Mouse (Mus musculus): ENCODE data around the gene 2510039O18Rik.

2510039O18Rik gene

GRCm38 (mm10) chr4:147940576-147941044 is at the start of gene 2510039O18Rik:
Gene 2510039O18Rik, plus strand, starts transcription at chr4:147940895.
- DNase-seq (ENCODE audit: low spot score): peak; percentile 84

DNA sequence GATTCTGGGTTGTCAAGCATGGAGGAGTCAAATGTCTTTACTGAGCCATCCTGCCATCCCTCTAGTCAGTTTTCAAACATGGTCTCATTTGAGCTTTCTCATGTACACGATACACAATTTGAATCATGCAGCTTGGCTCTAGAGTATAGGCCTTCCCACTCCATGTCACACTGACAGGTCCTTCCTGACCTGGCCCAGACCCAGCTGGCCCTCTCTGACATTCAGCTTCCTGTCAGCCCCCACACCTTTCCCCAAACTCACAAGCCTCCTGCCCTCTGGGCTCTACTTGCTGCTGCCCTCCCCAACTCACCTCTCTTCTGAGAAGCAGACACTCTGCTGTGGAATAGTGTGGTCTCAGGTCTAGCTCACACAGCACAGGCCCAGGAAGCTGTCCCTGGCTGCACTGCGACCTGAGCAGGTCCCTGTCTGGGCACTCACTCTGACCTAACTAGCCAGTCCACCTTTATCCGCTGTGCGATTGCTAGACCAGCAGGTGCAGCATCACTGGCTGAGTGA is 44.8 kb upstream of the 2510039O18Rik start:
- no peak for DNase-seq (ENCODE audit: low spot score)

- DNase-seq (ENCODE audit: low spot score): no peak
These were observed 44.3 kb upstream of the 2510039O18Rik start for GRCm38 (mm10) chr4:147896411-147896810.

DNA sequence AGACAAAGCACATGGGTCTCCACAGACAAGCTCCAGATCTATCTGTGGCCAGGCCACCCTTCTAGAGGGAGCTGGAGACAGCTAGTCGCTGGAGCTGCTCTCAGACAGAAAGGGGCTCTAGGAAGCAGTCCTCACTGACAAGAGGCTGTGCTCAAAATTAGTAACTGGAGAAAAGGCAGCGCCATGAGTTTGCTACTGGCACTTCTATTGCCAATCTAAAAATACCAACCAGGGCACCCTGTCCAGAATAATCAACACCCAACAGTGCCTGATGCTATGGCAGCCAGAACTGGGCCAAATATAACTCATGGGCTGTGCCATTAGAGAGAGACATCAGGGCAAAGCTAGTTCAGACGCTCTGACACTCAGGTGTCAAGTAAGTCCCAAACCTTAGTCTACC is 43.3 kb upstream of the 2510039O18Rik start:
- no peak for DNase-seq (ENCODE audit: low spot score)

DNA sequence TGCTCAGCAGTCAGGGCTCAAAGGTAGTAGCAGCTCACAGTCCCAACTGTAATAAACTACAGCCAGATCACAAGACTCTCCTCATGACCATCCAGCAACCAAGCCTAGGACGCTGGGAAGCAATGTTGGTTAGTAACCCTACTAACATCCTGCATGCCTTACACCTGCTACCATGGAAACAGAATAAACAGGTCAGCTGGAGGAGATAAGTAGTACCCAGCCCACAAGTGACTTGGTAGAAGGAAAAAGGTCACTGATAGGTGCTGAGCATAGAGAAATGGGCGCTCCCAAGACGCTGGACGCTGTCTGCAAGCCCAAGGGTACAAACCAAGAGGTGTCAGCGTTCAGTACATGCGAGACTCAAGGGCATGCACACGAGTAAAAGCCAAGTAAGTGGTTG is 40.2 kb upstream of the 2510039O18Rik start:
- DNase-seq (ENCODE audit: low spot score): no peak

- DNase-seq (ENCODE audit: low spot score): no peak
These were observed 37.7 kb upstream of the 2510039O18Rik start for GRCm38 (mm10) chr4:147902906-147903500.

DNA sequence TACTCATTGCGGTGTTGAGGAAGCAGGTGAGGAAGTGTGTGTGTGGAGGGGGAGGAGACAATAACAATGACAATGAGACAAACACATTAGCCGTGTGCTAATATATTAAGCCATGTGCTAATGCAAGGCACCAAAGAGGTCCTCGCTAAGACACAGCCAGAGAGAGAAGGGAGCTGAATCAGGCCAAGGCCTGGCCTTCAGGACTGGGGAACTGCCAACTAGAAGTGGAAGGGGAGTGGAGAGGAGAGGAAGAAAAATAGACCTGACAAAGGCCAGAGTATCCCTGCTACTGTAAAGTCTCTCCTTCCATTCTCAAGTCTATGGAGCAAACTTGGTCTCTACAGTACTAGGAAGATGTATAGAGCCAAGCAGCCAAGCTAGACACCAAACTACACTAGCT is 37.1 kb upstream of the 2510039O18Rik start:
- DNase-seq (ENCODE audit: low spot score): no peak

GRCm38 (mm10) chr4:147904313-147905089 is 36.2 kb upstream of the 2510039O18Rik start, which contains the start of gene Mfn2:
Gene Mfn2, minus strand, starts transcription at chr4:147904704.
- peak; percentile 85 for DNase-seq (ENCODE audit: low spot score)

GRCm38 (mm10) chr4:147905090-147905659 is 35.5 kb upstream of the 2510039O18Rik start:
- no peak for DNase-seq (ENCODE audit: low spot score)

GRCm38 (mm10) chr4:147906230-147906629 is 34.5 kb upstream of the 2510039O18Rik start:
- no peak for DNase-seq (ENCODE audit: low spot score)

GRCm38 (mm10) chr4:147909486-147909885 is 31.2 kb upstream of the 2510039O18Rik start:
- no peak for DNase-seq (ENCODE audit: low spot score)

- DNase-seq (ENCODE audit: low spot score): no peak
These were observed 22.1 kb upstream of the 2510039O18Rik start for GRCm38 (mm10) chr4:147918459-147919121.

GRCm38 (mm10) chr4:147920973-147921372 is 19.7 kb upstream of the 2510039O18Rik start:
- DNase-seq (ENCODE audit: low spot score): no peak

- DNase-seq (ENCODE audit: low spot score): no peak
These were observed 18.4 kb upstream of the 2510039O18Rik start for GRCm38 (mm10) chr4:147922341-147922740.

GRCm38 (mm10) chr4:147927705-147928104 is 13.0 kb upstream of the 2510039O18Rik start:
- no peak for DNase-seq (ENCODE audit: low spot score)

DNA sequence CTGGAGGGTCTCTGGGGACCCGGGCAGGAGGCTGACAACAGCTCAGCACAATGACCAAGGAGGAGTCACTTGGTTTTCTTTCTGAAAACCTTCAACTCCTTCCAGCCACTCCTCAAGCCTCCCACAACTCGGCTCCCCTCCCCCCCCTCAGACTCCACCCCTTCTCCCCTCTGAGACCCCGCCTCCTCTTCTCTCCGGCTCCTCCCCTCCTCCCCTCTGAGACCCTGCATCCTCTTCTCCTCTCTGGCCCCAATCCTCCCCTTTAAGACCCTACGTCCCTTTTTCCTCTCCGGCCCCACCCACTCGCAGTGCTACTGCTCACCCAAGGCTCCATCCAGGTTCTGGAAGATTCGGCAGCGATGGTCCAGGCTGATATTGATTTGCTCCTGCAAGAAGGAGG is 12.6 kb upstream of the 2510039O18Rik start:
- no peak for DNase-seq (ENCODE audit: low spot score)

- no peak for DNase-seq (ENCODE audit: low spot score)
These were observed 12.2 kb upstream of the 2510039O18Rik start for GRCm38 (mm10) chr4:147928540-147928939.

DNA sequence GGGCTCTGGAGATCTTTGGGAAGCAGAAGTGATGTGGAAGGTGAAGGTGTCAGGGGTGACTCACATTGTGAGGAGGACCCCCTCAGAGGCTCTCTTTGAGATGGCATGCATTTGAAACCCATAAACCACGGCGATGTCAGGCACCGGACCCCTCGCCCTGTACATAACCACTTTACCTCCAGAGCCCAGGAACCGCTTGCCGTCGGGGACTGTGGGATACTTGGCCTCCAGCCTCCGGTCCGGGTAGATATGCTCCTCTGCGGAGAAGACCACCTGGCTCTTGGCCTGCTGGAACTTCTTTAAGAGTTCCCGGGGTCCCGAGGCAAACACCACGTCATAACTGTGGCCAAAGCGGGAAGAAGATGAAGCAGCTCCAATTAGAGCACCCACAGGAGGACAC is 9.7 kb upstream of the 2510039O18Rik start:
- DNase-seq (ENCODE audit: low spot score): no peak

- no peak for DNase-seq (ENCODE audit: low spot score)
These were observed 6.6 kb upstream of the 2510039O18Rik start for GRCm38 (mm10) chr4:147934134-147934533.

- DNase-seq (ENCODE audit: low spot score): no peak
These were observed 6.1 kb upstream of the 2510039O18Rik start for GRCm38 (mm10) chr4:147934611-147935010.

DNA sequence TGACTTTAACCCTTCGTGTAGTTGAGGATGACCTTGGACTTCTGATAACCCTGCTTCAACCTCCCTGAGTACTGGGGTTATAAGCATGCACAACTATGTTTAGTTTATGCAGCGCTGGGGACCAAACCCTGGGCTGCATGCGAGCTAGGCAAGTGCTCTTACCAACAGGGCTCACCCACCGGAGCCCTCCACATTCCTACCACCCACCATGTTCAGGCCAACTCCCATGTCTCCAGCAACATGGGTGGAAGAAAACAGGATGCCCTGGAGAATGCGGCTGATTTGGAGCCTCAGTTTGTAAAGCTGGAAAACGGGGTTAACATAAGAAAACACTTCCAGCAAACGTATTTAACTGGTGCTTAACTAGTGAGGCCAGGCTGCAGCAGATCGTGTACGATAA is 4.8 kb upstream of the 2510039O18Rik start:
- no peak for DNase-seq (ENCODE audit: low spot score)

DNA sequence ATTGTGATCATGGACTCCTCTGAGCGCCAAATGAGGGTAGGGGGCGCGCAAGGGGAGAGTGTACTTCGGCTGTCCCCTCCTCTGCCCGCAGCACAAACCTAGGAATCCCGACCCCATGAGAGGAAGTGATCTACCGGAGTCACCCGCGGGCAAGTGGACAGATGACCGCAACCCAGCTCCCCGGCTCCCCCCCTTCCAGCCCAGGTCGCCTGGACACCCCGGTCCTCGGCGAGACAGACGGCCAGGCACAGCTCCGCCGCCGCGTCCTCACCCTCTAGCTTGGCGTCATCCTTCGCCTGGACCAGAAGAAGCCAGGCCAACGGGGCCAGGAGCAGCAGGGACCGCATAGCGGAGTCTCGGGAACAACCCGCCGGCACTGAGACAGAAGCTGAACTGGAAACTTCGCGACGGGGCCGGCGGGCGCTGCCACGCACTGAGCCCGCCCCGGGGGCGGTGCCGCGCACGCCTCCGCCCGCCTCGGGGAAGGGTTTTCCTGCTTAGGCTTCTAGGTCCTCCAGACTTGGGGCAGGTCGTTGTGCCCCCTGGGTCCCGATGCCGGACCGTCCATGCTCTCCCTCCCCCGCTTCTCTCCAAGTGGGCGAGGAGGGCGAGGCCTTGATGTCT is 4.3 kb upstream of the 2510039O18Rik start, which contains the start of gene Plod1:
Plod1 (minus strand) TSS at position 437 of the 624 bp plus-strand sequence.
- DNase-seq (ENCODE audit: low spot score): peak; percentile 89

Measured in ovary, postnatal 36 days (tissue).